Mouse (Mus musculus): ENCODE measurements at regions not wholly inside any gene's neighbourhood (a gene's known extent, or its start where the extent isn't known, plus 50 kb on each side); places are given as distances from the start of the nearest gene placed in this dataset.

DNA sequence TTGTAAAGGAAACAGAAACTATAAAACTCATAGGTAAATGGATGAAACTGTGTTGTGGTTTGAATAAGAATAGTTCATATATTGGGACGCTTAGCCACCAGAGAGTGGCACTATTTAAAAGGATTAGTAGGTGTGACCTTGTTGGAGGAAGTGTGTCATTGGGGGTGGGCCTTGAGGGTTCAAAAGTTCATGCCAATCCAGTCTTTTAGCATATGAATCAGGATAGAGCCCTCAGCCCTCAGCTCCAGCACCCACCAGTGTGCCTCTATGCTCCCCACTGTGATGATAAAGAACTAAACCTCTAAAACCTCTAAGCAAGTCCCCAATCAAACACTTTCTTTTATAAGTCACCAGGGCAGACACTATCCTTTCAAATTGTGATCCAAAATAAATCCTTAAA, 199.4 kb downstream of the Rnf144b start:
- TF ChIP-seq CTCF (IDR thresholded peaks at IDR 0.05; ENCODE audit: insufficient read depth, low read length) (no peak), POLR2A (IDR thresholded peaks at IDR 0.05; ENCODE audit: borderline replicate concordance, extremely low read depth, low read depth, low read length) (no peak)
